Mouse (Mus musculus): ENCODE measurements around the gene Zbtb16. TPM values are rescaled to one million over a fixed set of nuclear protein-coding genes. Genes with fewer than 3 reads are reported as not detected.
A peak's percentile ranks its signal among the peaks of the same experiment; 100 is the strongest.

Zbtb16 gene
- total RNA-seq, 1 experiment from 2014 or later, result 7.3 TPM

GRCm38 (mm10) chr9:48805850-48806249 is 30.2 kb downstream of the Zbtb16 start:
- ATAC-seq (replicated peaks; ENCODE audit: low read depth, poor library complexity, severe bottlenecking), result no peak

DNA sequence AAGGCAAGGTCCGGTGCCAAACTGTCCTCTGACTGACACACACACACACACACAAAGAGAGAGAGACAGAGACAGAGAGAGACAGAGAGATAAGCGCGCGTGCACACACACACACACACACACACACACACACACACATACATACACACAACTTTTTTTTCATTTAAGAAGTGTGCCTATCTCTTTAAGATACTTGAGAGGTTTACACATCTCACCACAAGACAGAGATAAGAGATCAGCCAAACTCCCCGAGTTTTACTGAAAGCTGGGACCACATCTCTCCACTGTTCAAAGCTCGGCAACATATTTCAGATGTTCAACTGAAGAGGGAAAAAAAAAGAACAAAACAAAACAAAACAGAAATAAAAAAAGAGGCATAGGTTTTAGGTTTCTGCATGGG is 31.5 kb downstream of the Zbtb16 start:
- ATAC-seq (replicated peaks; ENCODE audit: low read depth, poor library complexity, severe bottlenecking), result no peak

DNA sequence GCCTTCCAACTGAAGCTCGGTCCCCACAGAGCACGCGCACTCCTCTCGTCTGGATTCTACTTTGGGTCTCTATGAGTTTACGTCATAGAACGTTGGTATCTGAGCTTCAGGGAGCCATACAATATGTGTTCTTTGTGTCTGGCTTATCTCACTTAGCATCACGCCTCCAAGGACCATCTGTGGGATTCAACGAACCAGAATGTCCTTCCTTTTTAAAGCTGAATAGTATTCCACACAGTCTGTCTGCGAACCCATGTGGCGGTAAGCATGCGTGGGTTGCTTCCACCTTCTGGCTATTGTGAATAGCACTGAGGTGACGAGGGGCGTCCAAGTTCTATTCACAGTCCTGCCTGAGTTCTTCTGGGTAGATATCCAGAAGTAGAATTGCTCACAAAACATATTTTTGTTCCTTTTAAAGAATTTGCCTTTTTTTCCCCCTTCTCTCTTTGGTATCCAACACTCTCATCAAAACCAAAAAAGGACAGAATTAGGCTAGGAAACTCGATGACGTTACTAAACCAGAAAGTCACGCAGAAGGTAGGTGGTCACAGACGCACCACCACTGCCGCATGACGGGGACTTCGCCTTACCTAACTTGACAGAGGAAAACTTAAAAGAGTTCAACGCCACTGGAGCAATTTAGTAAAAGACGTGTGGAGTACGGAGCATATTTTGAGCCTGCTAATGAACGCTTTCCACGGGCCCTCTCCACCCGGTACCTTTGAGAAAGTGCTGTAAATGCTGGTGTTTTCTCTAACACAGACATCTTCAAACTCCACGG is 32.4 kb downstream of the Zbtb16 start:
- ATAC-seq (replicated peaks; ENCODE audit: low read depth, poor library complexity, severe bottlenecking), result no peak

DNA sequence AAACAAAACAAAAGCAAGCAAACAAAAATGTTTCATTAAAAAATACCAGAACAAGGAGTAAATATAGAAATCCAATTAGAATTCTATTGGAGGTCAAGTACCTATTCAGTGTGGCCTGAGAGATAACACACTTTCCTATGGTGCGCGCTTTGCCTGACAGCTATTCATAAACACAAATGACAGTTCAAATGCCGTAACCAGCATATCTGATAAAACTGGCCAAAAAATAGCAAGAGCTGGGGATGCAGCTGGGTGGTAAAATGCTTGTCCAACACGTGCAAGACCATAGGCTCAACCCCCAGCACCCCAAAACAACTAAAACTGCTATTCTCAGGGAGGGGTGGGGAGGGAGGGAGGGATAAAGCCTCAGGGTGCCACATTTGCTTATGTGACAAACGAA is 33.6 kb downstream of the Zbtb16 start:
- no peak for ATAC-seq (replicated peaks; ENCODE audit: low read depth, poor library complexity, severe bottlenecking)

- ATAC-seq (replicated peaks; ENCODE audit: low read depth, poor library complexity, severe bottlenecking), result no peak
Measured at GRCm38 (mm10) chr9:48801322-48801721, 34.7 kb downstream of the Zbtb16 start.

- ATAC-seq (replicated peaks; ENCODE audit: low read depth, poor library complexity, severe bottlenecking), result no peak
Measured at GRCm38 (mm10) chr9:48800627-48801026, 35.4 kb downstream of the Zbtb16 start.

- no peak for ATAC-seq (replicated peaks; ENCODE audit: low read depth, poor library complexity, severe bottlenecking)
Measured at GRCm38 (mm10) chr9:48798044-48798443, 38.0 kb downstream of the Zbtb16 start.

DNA sequence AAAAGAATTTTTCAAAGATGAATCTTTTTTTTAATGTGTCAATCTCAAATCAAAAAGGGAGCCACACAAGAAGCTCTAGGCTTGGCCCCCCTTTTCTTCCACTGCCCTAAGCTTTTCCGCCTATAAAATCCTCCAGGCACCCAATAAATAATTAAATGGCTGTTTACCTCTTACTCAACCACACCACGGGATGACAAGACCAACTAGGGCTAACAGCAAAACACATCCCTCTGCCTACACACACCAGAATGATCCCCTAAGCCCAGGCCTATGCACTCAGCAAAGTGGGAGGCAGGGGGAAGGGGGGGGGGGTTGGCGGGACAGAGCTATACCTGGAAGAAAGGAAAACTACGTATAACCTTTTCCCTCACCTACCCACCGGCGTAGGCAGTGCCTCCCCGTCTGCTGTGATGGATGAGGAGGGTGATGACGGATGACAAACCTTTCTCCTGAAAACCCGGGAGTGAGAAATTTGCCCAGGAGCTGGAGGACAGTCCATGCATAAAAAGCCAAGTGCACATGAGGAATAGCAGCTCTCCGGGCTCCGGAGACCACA is 39.7 kb downstream of the Zbtb16 start:
- no peak for ATAC-seq (replicated peaks; ENCODE audit: low read depth, poor library complexity, severe bottlenecking)

- no peak for ATAC-seq (replicated peaks; ENCODE audit: low read depth, poor library complexity, severe bottlenecking)
Measured at GRCm38 (mm10) chr9:48795740-48796139, 40.3 kb downstream of the Zbtb16 start.

- ATAC-seq (replicated peaks; ENCODE audit: low read depth, poor library complexity, severe bottlenecking), result 0 out of 2 replicates have a peak, but pooled peaks have one; percentile 15
Measured at GRCm38 (mm10) chr9:48795095-48795494, 40.9 kb downstream of the Zbtb16 start.

GRCm38 (mm10) chr9:48794463-48794862 is 41.6 kb downstream of the Zbtb16 start:
- ATAC-seq (replicated peaks; ENCODE audit: low read depth, poor library complexity, severe bottlenecking), result no peak

DNA sequence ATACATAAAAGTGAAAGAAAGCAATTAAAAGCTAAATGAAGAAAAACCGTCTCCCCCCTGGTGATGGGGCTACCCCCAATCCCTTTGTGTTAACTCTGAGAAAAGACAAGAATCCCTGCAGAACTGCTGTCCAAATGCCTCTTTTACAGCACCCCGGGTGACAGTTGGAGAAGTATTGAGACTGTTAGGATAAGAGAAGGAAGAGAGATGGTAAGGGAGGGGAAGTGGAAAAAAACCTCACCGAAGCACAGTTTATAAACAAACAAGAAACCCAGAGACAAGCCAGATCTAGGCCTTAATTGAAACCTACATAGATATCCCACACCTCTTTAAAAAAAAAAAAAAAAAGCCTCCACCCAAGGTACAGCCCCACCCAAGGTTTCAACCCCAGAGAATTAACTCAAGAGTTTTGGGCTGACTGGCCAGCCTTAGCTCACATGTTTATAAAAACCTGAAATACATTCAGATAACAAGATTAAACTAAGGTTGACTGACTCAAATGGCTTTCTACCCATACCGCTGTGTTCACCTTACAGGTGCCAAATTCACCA is 42.3 kb downstream of the Zbtb16 start:
- no peak; the same call in 1 of the 2 replicates for ATAC-seq (replicated peaks; ENCODE audit: low read depth, poor library complexity, severe bottlenecking)

- ATAC-seq (replicated peaks; ENCODE audit: low read depth, poor library complexity, severe bottlenecking), result no peak
Measured at GRCm38 (mm10) chr9:48790575-48790974, 45.4 kb downstream of the Zbtb16 start.

DNA sequence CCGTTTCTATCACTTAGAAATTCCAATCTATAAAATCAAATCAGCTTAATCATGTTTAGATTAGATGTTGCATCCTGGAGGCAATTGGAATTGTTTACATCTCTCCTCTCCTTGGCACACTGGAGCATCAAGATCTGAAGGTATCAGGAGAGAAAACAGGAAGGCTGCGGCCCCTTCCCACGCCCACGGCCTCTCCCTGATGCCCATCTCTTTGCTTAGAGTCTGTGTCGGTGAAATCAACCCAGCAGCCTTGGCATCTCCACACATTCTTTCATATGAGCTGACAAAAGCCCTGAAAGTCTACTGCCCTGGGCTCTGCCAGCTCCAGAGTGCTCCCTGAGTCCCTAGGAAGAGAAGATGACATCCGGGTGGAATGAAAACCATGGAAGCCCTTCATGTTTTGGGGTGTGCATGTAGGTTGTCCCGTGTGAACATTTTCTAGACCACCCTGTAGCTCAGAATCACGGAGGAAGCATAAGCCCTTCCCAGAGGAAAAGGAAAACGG is 48.1 kb downstream of the Zbtb16 start:
- ATAC-seq (replicated peaks; ENCODE audit: low read depth, poor library complexity, severe bottlenecking), result no peak

GRCm38 (mm10) chr9:48787321-48787720 is 48.7 kb downstream of the Zbtb16 start:
- ATAC-seq (replicated peaks; ENCODE audit: low read depth, poor library complexity, severe bottlenecking), result no peak

- ATAC-seq (replicated peaks; ENCODE audit: low read depth, poor library complexity, severe bottlenecking), result peak; percentile 46
Measured at GRCm38 (mm10) chr9:48786814-48787213, 49.2 kb downstream of the Zbtb16 start.

DNA sequence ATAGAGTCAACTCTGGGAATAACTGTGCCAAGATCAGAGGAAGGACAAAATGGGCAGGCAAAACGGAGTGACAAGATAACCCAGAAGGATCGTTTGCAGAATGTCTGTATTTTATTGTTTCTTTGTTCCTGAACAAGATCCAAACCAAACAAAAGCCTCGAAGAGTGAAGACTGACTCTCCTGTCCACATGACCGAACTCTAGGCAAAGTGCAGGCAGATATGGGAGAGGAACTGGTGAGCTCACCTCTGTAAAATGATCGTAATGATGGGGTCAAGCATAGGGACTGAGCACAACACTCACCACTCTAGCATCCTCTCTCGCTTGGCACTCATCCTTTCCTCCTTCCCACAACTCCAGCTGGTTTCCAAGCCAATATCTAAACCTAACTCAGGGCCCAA is 51.1 kb downstream of the Zbtb16 start:
- ATAC-seq (replicated peaks; ENCODE audit: low read depth, poor library complexity, severe bottlenecking), result no peak

GRCm38 (mm10) chr9:48783292-48783691 is 52.7 kb downstream of the Zbtb16 start:
- ATAC-seq (replicated peaks; ENCODE audit: low read depth, poor library complexity, severe bottlenecking), result peak; percentile 73

DNA sequence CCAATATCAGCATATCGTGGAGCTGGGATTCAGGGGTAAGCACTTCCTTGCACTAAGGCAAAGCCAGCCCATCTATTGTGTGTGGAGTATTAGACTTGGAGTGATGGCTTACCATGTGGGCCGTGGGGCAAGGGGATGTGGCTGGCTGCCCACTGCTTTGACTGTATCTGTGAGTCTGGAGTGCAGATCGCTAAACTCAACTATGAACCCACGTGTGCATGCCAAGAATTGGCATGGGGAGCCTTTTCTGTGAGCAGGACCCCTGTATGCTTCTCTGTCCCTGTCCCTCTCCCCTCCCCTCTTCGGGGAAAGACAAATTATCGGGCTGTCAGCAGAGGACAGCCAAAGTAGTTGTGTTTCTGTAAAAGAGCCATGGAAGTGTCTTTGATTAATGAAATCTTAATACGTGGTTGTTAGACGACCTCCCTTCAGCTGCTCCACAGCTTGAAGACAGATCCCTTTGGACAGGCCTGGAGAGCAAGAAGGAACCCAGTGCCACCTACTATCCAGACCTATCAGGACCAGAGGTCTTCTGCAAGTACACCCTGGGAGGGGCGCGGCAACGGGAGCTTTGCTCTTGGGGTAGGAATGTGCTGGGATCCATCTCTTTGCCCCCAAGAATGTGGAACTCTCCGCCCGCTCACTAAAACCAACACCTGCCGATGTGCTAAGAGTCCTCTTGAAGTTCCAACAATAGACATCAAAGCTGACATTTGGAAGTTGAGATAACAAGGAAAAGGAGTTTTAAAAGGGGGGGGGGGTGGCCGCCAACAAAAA is 53.5 kb downstream of the Zbtb16 start:
- ATAC-seq (replicated peaks; ENCODE audit: low read depth, poor library complexity, severe bottlenecking), result no peak

DNA sequence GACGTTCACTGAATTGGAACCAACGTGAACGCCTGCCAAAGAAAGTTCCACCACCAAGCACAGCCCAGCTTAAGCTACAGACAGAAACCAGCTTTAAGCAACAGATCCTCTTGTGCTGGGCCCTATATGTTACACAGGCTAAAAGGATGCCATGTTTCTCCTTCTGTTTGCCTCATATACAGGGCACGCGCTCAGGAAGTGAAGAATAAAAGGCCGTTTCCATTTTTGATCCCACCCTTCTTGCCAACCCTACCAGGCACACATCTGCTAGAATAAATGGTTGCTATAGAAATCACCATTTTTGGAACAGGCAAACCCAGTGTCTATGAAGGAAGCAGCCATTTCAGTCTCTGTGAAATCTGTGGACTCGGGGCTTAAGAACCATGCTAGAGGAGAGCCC is 59.8 kb downstream of the Zbtb16 start:
- ATAC-seq (replicated peaks; ENCODE audit: low read depth, poor library complexity, severe bottlenecking), result no peak

DNA sequence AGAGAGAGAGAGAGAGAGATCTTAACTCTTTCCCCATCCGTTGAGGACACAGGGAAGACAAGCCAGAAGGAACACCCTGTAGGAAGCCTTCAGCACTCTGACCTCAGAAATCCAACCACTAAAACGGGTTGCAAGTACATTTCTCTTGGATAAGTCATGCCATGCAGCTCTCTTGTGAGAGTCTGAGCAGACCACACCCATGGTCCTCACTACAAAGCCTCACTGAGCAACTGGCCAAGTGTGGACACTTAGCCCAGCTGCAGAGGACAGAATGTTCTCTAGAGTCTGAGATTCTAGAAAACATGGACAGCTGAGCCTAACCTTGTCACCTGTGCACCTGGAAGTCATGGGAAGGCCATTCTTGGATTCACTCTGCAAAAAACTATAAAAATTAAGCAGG is 60.5 kb downstream of the Zbtb16 start:
- no peak for ATAC-seq (replicated peaks; ENCODE audit: low read depth, poor library complexity, severe bottlenecking)

All from common myeloid progenitor, adult 5-6 weeks (primary cell).